Mouse (Mus musculus) adrenal gland, postnatal 10 days (tissue): ENCODE data around the gene Samd4b. TPM values are rescaled to one million over a fixed set of nuclear protein-coding genes. Genes with fewer than 3 reads are reported as not detected.

Experiments used
- DNase-seq: peaks from one replicate; pipeline ENCODE4 v3.0.0; 2021; ENCODE audit warnings: mixed read lengths
- microRNA-seq: library from miRNA; unstranded; fragments of <30 nt; microRNA quantifications from one replicate; pipeline ENCODE4 v1.2.0, GENCODE M21; 2021
- total RNA-seq, 2 experiments: library from RNA; stranded (reverse); gene quantifications; 2 replicates each; pipeline ENCODE4 v1.2.3; 2021

The Samd4b gene
- total RNA-seq, 2 experiments from 2014 or later: 45.5 to 49.6 TPM

DNA sequence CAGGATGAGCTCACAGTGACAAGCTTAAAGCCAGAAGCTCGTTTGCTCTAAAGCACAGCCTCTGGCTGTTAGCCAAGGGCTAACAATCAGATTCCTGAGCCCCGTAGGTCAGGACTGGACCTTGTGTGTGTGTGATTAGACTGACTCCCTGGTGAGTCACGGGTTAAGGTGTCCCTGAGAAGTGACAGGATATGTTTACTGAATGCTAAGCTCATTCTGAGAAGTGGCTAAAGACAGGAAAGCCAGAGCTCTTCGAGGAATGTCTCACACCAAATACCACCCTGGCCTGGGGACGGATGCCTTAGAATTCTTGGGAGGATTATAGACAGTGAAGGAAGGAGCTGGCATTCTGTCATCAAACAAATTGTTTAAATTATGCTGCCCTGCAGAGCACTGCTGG is 240.0 kb downstream of the Samd4b start:
- DNase-seq: peak; percentile 48

DNA sequence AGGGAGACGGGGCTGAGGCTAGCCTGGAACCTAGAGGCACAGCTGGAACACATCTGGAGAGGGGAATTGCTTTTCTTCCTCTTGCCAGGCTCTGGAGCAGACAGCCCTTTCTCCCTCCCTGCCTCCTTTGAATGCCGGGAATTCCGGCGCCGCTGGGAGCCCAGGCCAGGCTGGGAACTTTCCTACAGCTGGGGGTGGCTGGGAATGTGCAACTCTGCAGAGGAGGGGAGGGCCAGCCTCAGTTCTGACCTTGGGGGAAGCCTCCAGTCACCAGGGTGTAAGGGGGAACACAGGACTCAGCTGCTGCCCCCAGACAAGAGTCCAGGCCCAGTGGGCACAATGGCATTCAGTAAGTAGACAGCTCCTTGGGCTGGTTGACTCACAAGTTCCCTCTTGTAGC is 241.0 kb downstream of the Samd4b start:
- peak; percentile 65 for DNase-seq

DNA sequence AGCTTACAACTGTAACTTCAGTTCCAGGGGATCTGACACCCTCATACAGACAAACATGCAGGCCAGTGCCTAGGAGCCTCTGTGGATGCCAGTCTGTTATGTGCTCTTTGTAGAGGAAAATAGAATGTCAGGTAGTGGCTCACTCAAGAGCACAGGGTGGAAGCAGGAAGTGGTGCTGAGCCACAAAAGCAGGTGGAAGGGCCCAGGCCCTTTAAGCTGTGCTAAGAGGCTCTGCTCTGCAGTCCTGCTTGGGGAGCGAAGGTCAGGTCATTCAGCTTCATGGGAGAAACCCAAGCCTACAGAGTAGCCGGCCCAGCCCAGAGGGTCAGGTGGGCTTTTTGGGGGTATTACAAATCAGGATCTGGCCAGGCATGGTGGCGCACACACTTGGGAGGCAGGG is 242.7 kb downstream of the Samd4b start:
- DNase-seq: no peak

DNA sequence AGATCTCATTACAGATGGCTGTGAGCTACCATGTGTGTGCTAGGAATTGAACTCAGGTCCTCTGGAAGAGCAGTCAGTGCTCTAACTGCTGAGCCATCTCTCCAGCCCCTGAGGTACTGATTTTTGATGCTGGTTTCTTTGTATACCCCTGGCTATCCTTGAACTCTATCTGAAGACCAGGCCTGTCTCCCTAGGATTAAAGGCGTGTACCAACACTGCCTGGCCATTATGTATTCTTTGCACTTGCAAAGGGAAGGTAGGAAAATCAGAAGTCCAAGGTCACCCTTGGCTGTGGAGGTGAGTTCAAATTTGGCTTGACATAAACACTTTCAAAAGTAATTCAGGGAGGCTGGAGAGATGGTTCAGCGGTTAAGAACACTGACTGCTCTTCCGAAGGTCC is 243.3 kb downstream of the Samd4b start:
- DNase-seq: no peak

DNA sequence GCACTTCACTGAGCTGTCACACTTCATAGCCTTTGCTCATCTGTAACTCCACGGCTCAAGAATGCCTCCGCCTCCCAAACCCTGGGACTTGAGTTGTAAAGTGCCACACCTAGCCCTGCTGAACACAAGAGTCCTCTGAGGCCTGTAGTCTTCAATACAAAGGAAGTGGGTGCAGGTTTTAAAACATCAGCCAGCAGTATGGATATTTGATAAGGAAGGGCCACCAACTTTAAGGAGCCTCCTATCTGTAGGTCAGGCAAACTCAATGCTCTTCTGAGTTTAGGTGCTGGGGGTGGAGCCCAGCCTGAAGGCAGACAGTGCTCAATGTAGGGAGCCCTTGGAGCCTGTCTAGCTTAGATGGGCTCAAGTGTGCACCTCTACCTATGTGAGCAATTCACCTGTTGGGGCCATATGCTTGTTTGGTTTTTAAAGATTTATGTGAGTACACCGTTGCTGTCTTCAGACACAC is 243.8 kb downstream of the Samd4b start:
- DNase-seq: no peak

DNA sequence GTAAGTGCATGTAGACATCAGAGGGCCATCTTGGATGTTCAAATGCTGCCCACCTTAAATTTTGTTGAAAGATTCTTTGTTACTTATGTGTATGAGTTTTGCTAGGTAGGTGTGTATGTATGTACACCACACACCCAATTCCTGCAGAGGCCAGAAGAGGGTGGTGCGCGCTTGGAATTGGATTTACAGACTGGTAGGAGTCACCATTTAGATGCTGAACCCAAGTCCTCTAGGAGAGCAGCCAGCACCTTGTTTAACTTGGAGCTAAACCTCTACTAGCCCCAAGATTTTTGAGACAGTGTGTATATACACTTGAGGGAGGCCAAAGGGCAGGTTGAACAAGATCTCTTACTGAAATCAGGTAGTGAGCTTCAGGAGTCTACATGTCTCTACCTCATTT is 244.7 kb downstream of the Samd4b start:
- DNase-seq: no peak

DNA sequence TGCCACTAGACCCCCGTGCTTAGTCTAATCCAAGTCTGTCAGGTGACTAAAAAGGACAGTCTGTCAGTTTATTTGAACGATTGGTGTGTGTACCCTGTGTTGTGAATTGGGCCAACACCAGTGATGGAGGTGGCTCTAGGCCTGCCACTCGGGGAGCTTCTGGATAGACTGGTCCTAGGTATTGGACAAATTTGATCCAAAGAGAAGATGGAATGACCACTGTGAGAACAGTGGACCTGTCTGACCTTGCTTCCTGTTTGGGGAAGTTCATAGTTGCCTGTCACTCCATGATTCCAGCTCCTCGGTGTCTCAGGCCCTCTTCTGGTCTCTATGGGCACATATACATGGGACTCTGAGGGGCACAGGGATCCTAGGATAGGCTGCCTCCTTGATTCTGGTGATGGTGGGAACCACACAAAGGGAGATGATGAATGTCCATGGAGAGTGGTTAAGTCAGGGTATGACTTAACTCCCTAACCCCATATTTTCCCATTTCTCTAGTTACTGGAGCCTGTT is 246.2 kb downstream of the Samd4b start:
- no peak for DNase-seq

DNA sequence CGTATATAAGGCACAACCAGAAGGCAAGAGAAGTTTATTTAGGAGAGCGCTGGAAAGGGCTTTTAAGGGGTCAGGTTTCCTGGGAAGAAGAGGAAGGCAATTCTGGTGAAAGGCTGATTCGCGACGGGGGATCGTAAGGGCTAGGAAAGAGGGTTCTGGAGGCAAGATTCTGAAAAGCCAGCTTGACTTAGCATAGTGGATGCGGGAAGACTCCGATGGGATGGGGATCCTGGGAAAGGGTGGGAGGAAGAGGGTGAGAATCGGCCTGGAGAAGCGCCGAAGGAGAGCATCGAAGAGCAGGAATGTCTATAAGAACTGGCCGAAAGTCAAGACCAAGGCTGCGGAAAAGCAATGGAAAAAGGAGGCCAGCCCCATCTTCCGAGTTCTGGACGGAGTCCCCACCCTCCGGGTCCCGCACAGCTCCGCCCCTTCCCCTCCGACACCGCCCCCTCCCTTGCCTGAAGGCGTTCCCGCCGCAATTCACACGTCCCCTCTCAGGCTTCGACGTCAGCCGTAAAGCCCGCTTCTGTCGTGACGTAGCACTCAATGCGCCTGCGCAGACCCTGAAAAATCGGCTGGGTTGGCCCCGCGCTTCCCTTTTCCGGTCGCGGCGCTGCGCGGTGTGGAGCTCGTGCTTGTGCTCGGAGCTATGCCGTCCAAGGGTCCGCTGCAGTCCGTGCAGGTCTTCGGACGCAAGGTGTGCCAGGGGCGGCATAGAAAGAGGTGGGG is 247.6 kb downstream of the Samd4b start, which contains the start of gene Rps16:
TSS of gene Rps16 (plus strand) at position 498 of the 729 bp plus-strand sequence.
- DNase-seq: peak; percentile 99

Small RNA genes within 50 kb of the gene (microRNA-seq; reads per million reads assigned to microRNA genes)
- 1.8 reads per million for gene Mir7049

Other genes with a start within 250 kb of the Samd4b start
- 1,000 to 10,000 TPM; 1,220 to 1,241 TPM for gene Rps16, start 247.5 kb downstream of the Samd4b start, total RNA-seq
- gene Plekhg2, start 225.5 kb downstream of the Samd4b start, total RNA-seq: 10 to 100 TPM; 27.9 to 37.0 TPM
- gene Zfp36, start 217.9 kb downstream of the Samd4b start, total RNA-seq: 10 to 100 TPM; 11.4 to 27.2 TPM
- 10 to 100 TPM; 19.8 to 25.9 TPM for gene Med29, start 205.4 kb downstream of the Samd4b start, total RNA-seq
- gene Paf1, start 205.2 kb downstream of the Samd4b start, total RNA-seq: 10 to 100 TPM; 56.5 to 59.2 TPM
- gene Gmfg, start 160.7 kb downstream of the Samd4b start, total RNA-seq: 10 to 100 TPM; 23.3 to 24.7 TPM
- 10 to 100 TPM in 1 of 2 experiments, 1 to 10 TPM in 1; 9.2 to 13.0 TPM for gene Lrfn1, start 146.2 kb downstream of the Samd4b start, total RNA-seq
- gene Ifnl2, start 87.7 kb downstream of the Samd4b start, total RNA-seq: not detected
- gene Ifnl3, start 75.3 kb downstream of the Samd4b start, total RNA-seq: not detected
- not detected for gene Sycn, start 57.3 kb downstream of the Samd4b start, total RNA-seq
- not detected for gene Nccrp1, start 50.9 kb downstream of the Samd4b start, total RNA-seq
- 10 to 100 TPM; 19.4 to 20.4 TPM for gene Pak4, start within 50 bp of the Samd4b start, total RNA-seq
- gene Acp7, start 33.2 kb upstream of the Samd4b start, total RNA-seq: not detected
- 1 to 10 TPM; 1.0 to 2.0 TPM for gene Fbxo27, start 94.7 kb upstream of the Samd4b start, total RNA-seq
- 1 to 10 TPM; 3.7 to 6.0 TPM for gene Fbxo17, start 118.7 kb upstream of the Samd4b start, total RNA-seq
- 10 to 100 TPM; 63.8 to 72.4 TPM for gene Mrps12, start 143.7 kb upstream of the Samd4b start, total RNA-seq
- 10 to 100 TPM; 17.5 to 23.7 TPM for gene Sars2, start 143.8 kb upstream of the Samd4b start, total RNA-seq
- gene Ccer2, start 158.0 kb upstream of the Samd4b start, total RNA-seq: not detected
- 10 to 100 TPM; 68.8 to 74.9 TPM for gene Sirt2, start 168.6 kb upstream of the Samd4b start, total RNA-seq
- gene Nfkbib, start 169.4 kb upstream of the Samd4b start, total RNA-seq: 10 to 100 TPM; 25.1 to 25.3 TPM
- 1 to 10 TPM; 3.7 to 4.9 TPM for gene Rinl, start 190.8 kb upstream of the Samd4b start, total RNA-seq
- gene Hnrnpl, start 210.4 kb upstream of the Samd4b start, total RNA-seq: 100 to 1,000 TPM; 459 to 528 TPM
- gene Ech1, start 227.1 kb upstream of the Samd4b start, total RNA-seq: 1,000 to 10,000 TPM; 1,178 to 1,235 TPM
- 10 to 100 TPM; 25.9 to 55.7 TPM for gene Lgals4, start 235.7 kb upstream of the Samd4b start, total RNA-seq